Mouse (Mus musculus) thymus, adult 2 months (tissue): Measurements from ENCODE around the gene Inka2. TPM values are rescaled to one million over a fixed set of nuclear protein-coding genes. Genes with fewer than 3 reads are reported as not detected.

ENCODE experiments used
- DNase-seq: peaks from one replicate; pipeline ENCODE4 v3.0.0; 2021
- H3K27ac ChIP-seq: fragments of 200-500 bp; 2 replicates; pipeline ENCODE4 v1.5.1; 2012; ENCODE audit warnings: low read length, control low read depth; ENCODE audit not compliant: control insufficient read depth, insufficient read depth
- H3K27me3 ChIP-seq: fragments of 200-500 bp; 2 replicates; pipeline ENCODE4 v1.6.1; 2012; ENCODE audit warnings: mild to moderate bottlenecking, low read length, moderate library complexity, mixed read lengths; ENCODE audit not compliant: control insufficient read depth, insufficient read depth
- H3K36me3 ChIP-seq: fragments of 200-500 bp; 2 replicates; pipeline ENCODE4 v1.6.1; 2012; ENCODE audit warnings: mild to moderate bottlenecking, low read length, moderate library complexity; ENCODE audit not compliant: control insufficient read depth, insufficient read depth
- H3K4me1 ChIP-seq: fragments of 200-500 bp; replicated peaks from 2 replicates; pipeline ENCODE4 v1.6.1; 2012; ENCODE audit warnings: low read length; ENCODE audit not compliant: control insufficient read depth, insufficient read depth
- H3K4me3 ChIP-seq: fragments of 200-500 bp; 2 replicates; pipeline ENCODE4 v1.5.1; 2012; ENCODE audit warnings: mild to moderate bottlenecking, low read length, control low read depth, moderate library complexity; ENCODE audit not compliant: control insufficient read depth, insufficient read depth
- CTCF ChIP-seq: fragments of 200-500 bp; IDR thresholded peaks from 2 replicates; pipeline ENCODE4 v1.5.1; 2012; ENCODE audit warnings: mild to moderate bottlenecking, control low read depth, low read length, moderate library complexity, borderline replicate concordance; ENCODE audit not compliant: control insufficient read depth, poor library complexity, insufficient read depth; ENCODE audit errors: extremely low read depth
- POLR2A ChIP-seq: fragments of 200-500 bp; IDR thresholded peaks from 2 replicates; pipeline ENCODE4 v1.6.1; 2012; ENCODE audit warnings: mild to moderate bottlenecking, low read length, control low read depth, moderate library complexity; ENCODE audit not compliant: control insufficient read depth, poor library complexity, insufficient read depth; ENCODE audit errors: extremely low read depth
- WGBS: fragments of 180-500 bp; shearing (Covaris S2); methylation state at CpG from one replicate; pipeline ENCODE4 v1.1.7; 2018; 5-methylcytosine and 5-hydroxymethylcytosine counted together
- polyA plus RNA-seq: library from polyadenylated mRNA; depleted of rRNA; stranded (reverse); fragments of >200 nt; gene quantifications from 2 replicates; pipeline ENCODE4 v1.2.3, GENCODE M21; 2012

Inka2 gene
- polyA plus RNA-seq, 1 experiment = 5.5 TPM

- no peaks in the 10 kb centered on the region for H3K27me3 ChIP-seq
- H3K27ac ChIP-seq = no peak overlapping the region
- no peak overlapping the region for H3K4me3 ChIP-seq
- no peak for TF ChIP-seq CTCF
- no peak for TF ChIP-seq POLR2A
- H3K4me1 ChIP-seq = no peaks in the 10 kb centered on the region
- whole genome bisulfite sequencing = 84% methylated on average over 4 of the region's 4 CpGs
- no peak for DNase-seq
- H3K36me3 ChIP-seq = no peaks in the 10 kb centered on the region; the same call in 1 of the 2 replicates
Measured at GRCm38 (mm10) chr3:105720514-105720913, 16.1 kb downstream of the Inka2 start.

DNA sequence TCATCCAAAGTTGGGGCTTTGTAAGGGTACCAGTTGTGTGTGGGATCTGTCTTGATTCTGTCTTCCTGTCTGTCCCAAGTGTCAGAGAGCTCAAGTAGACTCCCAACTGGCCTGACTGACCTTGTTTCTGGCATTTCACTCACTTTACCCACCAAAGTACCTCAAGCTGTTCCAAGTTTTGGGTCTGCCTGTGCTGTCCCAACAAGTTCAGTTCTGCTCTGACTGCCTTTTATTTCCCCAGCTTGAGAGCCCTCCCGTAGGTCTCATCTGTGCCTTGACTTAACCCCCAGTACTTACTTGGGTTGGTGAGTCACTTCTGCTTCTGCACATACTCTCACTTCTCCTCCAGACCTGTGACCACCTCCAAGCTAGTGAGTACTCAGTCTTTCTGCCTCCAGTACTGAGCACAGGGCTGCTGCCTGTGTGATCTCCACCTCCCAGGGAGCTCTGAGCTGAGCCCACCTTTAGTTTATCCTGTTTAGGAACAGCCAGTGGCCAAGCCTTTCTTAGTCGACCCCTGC is 17.3 kb downstream of the Inka2 start:
- H3K4me1 ChIP-seq = no peaks in the 10 kb centered on the region
- DNase-seq = no peak
- H3K36me3 ChIP-seq = no peaks in the 10 kb centered on the region; the same call in 1 of the 2 replicates
- H3K27me3 ChIP-seq = no peaks in the 10 kb centered on the region
- WGBS = 85% methylated on average over 2 of the region's 2 CpGs
- TF ChIP-seq POLR2A (no peak), CTCF (no peak)
- H3K4me3 ChIP-seq = no peak overlapping the region
- no peak overlapping the region for H3K27ac ChIP-seq

DNA sequence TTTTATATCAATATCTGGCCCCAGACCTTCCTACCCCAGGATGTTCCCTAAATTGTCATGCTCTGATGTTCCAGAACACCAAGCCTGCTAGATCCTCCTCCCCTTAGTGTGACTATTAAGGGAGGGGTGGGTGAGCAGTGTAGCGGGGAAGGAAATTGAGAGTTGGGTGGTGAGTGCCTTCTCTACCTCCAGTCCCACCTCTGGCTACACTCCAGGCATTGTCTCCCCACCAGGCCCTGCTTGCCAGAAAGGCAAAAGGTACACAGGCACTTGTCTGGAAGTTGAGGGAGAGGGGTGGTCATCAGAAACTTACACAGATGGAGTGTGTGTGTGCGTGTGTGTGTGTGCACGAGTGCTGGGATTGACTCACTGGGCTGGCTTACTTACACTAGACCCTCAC is 18.1 kb downstream of the Inka2 start:
- 93% methylated on average over 3 of the region's 3 CpGs for WGBS
- Histone ChIP-seq H3K27ac (no peak overlapping the region), H3K4me1 (no peaks in the 10 kb centered on the region), H3K27me3 (no peaks in the 10 kb centered on the region), H3K36me3 (peaks cover 2% of the 10 kb centered on the region; the same call in 1 of the 2 replicates), H3K4me3 (no peak overlapping the region)
- TF ChIP-seq POLR2A (no peak), CTCF (no peak)
- DNase-seq = no peak

DNA sequence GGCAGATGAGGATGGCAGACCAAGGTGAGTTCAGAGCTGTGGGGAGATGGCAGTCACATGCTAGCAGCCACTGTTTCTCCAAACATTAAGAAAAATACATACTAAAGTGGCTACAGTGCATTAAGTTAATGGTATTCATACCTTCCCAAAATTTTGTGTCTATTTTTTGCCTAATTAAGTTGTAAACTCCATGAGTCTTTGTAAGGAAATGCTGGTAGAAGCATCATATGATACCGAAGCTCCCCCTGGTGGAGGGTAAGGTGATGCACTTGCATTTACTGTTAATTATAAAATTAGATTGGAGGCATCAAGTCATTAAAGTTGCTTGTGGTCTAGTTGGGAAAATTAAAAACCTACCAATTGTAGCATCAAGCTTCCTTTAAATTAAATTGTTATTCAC is 21.6 kb downstream of the Inka2 start:
- Histone ChIP-seq H3K4me1 (no peaks in the 10 kb centered on the region), H3K27ac (no peak overlapping the region), H3K36me3 (peaks cover 16% of the 10 kb centered on the region), H3K27me3 (no peaks in the 10 kb centered on the region), H3K4me3 (no peak overlapping the region)
- no peak for TF ChIP-seq CTCF
- peak; percentile 59 for DNase-seq
- 2% methylated on average over 1 of the region's 1 CpGs for WGBS

- DNase-seq = no peak
Measured at GRCm38 (mm10) chr3:105732360-105732759, 28.0 kb downstream of the Inka2 start.

GRCm38 (mm10) chr3:105733538-105733937 is 29.1 kb downstream of the Inka2 start:
- TF ChIP-seq POLR2A = no peak
- TF ChIP-seq CTCF = no peak
- Histone ChIP-seq H3K36me3 (peaks cover 63% of the 10 kb centered on the region), H3K27ac (no peak overlapping the region), H3K27me3 (no peaks in the 10 kb centered on the region), H3K4me3 (no peak overlapping the region), H3K4me1 (no peaks in the 10 kb centered on the region)
- no peak for DNase-seq
- 96% methylated on average over 4 of the region's 4 CpGs for WGBS

More at GRCm38 (mm10) chr3:105732360-105732759, 28.0 kb downstream of the Inka2 start:
- Histone ChIP-seq H3K27me3 (no peaks in the 10 kb centered on the region), H3K36me3 (peaks cover 60% of the 10 kb centered on the region), H3K4me1 (no peaks in the 10 kb centered on the region), H3K4me3 (no peak overlapping the region), H3K27ac (no peak overlapping the region)
- 95% methylated on average over 4 of the region's 4 CpGs for WGBS
- TF ChIP-seq CTCF = no peak
- TF ChIP-seq POLR2A = no peak

GRCm38 (mm10) chr3:105735285-105735684 is 30.9 kb downstream of the Inka2 start:
- peaks cover 70% of the 10 kb centered on the region for H3K36me3 ChIP-seq
- TF ChIP-seq POLR2A (no peak), CTCF (no peak)
- no peak overlapping the region for H3K27ac ChIP-seq
- no peaks in the 10 kb centered on the region for H3K4me1 ChIP-seq
- no peak overlapping the region for H3K4me3 ChIP-seq
- DNase-seq = no peak
- no peaks in the 10 kb centered on the region for H3K27me3 ChIP-seq
